Mouse (Mus musculus) thymus, adult 2 months (tissue): ENCODE data around the gene Actr5. TPM values are rescaled to one million over a fixed set of nuclear protein-coding genes. Genes with fewer than 3 reads are reported as not detected.

Experiments used
- DNase-seq: peaks from one replicate; pipeline ENCODE4 v3.0.0; 2021
- H3K27ac ChIP-seq: fragments of 200-500 bp; 2 replicates; pipeline ENCODE4 v1.5.1; 2012; ENCODE audit warnings: low read length, control low read depth; ENCODE audit not compliant: control insufficient read depth, insufficient read depth
- H3K27me3 ChIP-seq: fragments of 200-500 bp; 2 replicates; pipeline ENCODE4 v1.6.1; 2012; ENCODE audit warnings: mild to moderate bottlenecking, low read length, moderate library complexity, mixed read lengths; ENCODE audit not compliant: control insufficient read depth, insufficient read depth
- H3K36me3 ChIP-seq: fragments of 200-500 bp; 2 replicates; pipeline ENCODE4 v1.6.1; 2012; ENCODE audit warnings: mild to moderate bottlenecking, low read length, moderate library complexity; ENCODE audit not compliant: control insufficient read depth, insufficient read depth
- H3K4me1 ChIP-seq: fragments of 200-500 bp; replicated peaks from 2 replicates; pipeline ENCODE4 v1.6.1; 2012; ENCODE audit warnings: low read length; ENCODE audit not compliant: control insufficient read depth, insufficient read depth
- H3K4me3 ChIP-seq: fragments of 200-500 bp; 2 replicates; pipeline ENCODE4 v1.5.1; 2012; ENCODE audit warnings: mild to moderate bottlenecking, low read length, control low read depth, moderate library complexity; ENCODE audit not compliant: control insufficient read depth, insufficient read depth
- CTCF ChIP-seq: fragments of 200-500 bp; IDR thresholded peaks from 2 replicates; pipeline ENCODE4 v1.5.1; 2012; ENCODE audit warnings: mild to moderate bottlenecking, control low read depth, low read length, moderate library complexity, borderline replicate concordance; ENCODE audit not compliant: control insufficient read depth, poor library complexity, insufficient read depth; ENCODE audit errors: extremely low read depth
- POLR2A ChIP-seq: fragments of 200-500 bp; IDR thresholded peaks from 2 replicates; pipeline ENCODE4 v1.6.1; 2012; ENCODE audit warnings: mild to moderate bottlenecking, low read length, control low read depth, moderate library complexity; ENCODE audit not compliant: control insufficient read depth, poor library complexity, insufficient read depth; ENCODE audit errors: extremely low read depth
- WGBS: fragments of 180-500 bp; shearing (Covaris S2); methylation state at CpG from one replicate; pipeline ENCODE4 v1.1.7; 2018; 5-methylcytosine and 5-hydroxymethylcytosine counted together
- polyA plus RNA-seq: library from polyadenylated mRNA; depleted of rRNA; stranded (reverse); fragments of >200 nt; gene quantifications from 2 replicates; pipeline ENCODE4 v1.2.3, GENCODE M21; 2012

Gene Actr5
- polyA plus RNA-seq, 1 experiment = 24.8 TPM

- DNase-seq = no peak
- no peak overlapping the region for H3K27ac ChIP-seq
- H3K4me1 ChIP-seq = peaks cover 15% of the 10 kb centered on the region
- WGBS = 13% methylated on average over 10 of the region's 10 CpGs
- TF ChIP-seq CTCF (no peak), POLR2A (no peak)
- H3K4me3 ChIP-seq = no peak overlapping the region
- peaks cover 50% of the 10 kb centered on the region for H3K27me3 ChIP-seq
- no peaks in the 10 kb centered on the region for H3K36me3 ChIP-seq
Measured at GRCm38 (mm10) chr2:158612671-158613250, 11.9 kb upstream of the Actr5 start.

DNA sequence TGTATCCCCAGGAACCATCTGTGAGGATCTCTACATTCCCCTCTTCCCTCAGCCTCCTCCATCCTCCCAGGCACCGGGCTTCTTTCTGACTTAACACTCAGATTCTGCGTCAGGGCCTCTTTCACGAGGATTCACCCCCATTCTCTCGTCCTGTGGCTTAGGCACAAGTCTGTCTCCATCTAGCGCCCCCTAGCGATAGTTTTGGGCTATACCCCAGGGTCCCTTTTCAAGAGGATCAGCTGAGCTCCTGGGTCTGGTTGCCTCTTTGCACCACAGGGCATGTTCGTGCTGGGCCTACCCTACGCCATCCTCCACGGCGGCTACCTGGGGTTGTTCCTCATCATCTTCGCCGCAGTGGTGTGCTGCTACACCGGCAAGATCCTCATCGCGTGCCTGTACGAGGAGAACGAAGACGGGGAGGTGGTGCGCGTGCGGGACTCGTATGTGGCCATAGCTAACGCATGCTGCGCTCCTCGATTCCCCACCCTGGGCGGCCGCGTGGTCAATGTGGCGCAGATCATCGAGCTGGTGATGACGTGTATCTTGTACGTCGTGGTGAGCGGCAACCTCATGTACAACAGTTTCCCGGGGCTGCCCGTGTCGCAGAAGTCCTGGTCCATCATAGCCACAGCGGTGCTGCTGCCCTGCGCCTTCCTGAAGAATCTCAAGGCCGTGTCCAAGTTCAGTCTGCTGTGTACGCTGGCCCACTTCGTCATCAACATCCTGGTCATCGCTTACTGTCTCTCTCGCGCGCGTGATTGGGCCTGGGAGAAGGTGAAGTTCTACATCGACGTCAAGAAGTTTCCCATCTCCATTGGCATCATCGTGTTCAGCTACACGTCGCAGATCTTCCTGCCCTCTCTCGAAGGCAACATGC lies 10.9 kb upstream of the Actr5 start:
- no peak overlapping the region for H3K4me3 ChIP-seq
- peaks cover 15% of the 10 kb centered on the region for H3K4me1 ChIP-seq
- WGBS = 7% methylated on average over 53 of the region's 53 CpGs
- H3K36me3 ChIP-seq = no peaks in the 10 kb centered on the region
- DNase-seq = peak; percentile 83
- peaks cover 53% of the 10 kb centered on the region for H3K27me3 ChIP-seq
- H3K27ac ChIP-seq = no peak overlapping the region
- TF ChIP-seq CTCF (peak; percentile 79; the same call in 1 of the 2 replicates), POLR2A (no peak)

DNA sequence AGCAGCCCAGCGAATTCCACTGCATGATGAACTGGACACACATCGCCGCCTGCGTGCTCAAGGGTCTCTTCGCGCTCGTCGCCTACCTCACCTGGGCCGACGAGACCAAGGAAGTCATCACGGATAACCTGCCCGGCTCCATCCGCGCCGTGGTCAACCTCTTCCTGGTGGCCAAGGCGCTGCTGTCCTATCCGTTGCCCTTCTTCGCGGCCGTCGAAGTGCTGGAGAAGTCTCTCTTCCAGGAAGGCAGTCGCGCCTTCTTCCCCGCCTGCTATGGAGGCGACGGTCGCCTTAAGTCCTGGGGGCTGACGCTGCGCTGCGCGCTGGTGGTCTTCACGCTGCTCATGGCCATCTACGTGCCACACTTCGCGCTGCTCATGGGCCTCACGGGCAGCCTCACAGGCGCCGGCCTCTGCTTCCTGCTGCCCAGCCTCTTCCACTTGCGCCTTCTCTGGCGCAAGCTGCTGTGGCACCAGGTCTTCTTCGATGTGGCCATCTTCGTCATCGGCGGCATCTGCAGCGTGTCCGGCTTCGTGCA lies 10.2 kb upstream of the Actr5 start:
- Histone ChIP-seq H3K27ac (no peak overlapping the region), H3K4me3 (no peak overlapping the region), H3K27me3 (peaks cover 51% of the 10 kb centered on the region), H3K36me3 (no peaks in the 10 kb centered on the region), H3K4me1 (peaks cover 15% of the 10 kb centered on the region)
- no peak for DNase-seq
- WGBS = 8% methylated on average over 46 of the region's 47 CpGs
- TF ChIP-seq POLR2A (no peak), CTCF (no peak)

DNA sequence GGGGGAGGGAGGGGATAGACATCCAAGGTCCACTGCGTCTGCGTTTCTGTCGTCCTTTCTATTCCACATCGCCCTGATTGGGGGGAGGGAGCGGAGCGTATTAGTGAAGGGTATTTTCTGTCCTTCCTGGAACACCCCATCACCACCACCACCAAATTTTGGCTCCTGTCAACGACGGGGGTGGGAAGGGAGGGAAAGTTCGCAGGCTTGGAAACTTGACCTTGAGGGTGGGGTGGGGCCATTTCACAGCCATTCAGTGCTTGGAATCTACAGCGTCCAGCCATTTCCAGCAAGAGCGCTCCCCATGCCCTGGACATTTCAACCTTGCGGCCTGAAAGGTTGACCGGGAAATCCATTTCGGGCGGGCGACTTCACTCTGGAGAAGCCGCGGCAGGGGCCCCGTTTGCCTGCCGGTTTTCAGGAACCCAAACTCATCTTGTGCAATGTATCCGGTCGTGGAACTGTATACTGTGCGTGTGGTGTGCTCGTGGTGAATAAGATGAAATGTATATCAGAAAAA lies 9.5 kb upstream of the Actr5 start:
- H3K27ac ChIP-seq = no peak overlapping the region
- peaks cover 15% of the 10 kb centered on the region for H3K4me1 ChIP-seq
- no peak overlapping the region for H3K4me3 ChIP-seq
- TF ChIP-seq POLR2A = no peak
- no peak for TF ChIP-seq CTCF
- H3K27me3 ChIP-seq = peaks cover 51% of the 10 kb centered on the region
- H3K36me3 ChIP-seq = no peaks in the 10 kb centered on the region
- DNase-seq = no peak
- 5% methylated on average over 24 of the region's 24 CpGs for WGBS

DNA sequence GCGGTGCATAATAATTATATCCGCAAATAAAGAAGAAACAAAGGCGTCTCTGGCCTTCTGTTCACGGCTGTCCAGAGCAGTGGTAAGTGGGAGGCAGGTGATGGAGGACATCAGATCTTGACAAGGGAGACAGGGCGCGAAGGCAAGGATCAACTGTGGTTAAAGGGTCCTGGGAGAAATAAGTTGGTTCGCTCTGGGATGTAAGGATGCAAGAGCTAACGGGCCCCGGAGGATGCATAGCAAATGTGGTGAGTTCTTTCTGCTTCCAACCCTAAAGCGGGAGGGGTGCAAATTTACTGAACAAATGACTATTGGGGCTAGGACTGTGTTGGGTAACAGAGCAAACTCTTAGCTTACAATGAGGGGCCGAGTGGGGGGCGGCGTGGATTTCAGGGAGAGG lies 9.0 kb upstream of the Actr5 start:
- H3K27ac ChIP-seq = no peak overlapping the region
- TF ChIP-seq POLR2A (no peak), CTCF (no peak)
- no peak overlapping the region for H3K4me3 ChIP-seq
- no peak for DNase-seq
- 14% methylated on average over 13 of the region's 13 CpGs for WGBS
- H3K27me3 ChIP-seq = peaks cover 51% of the 10 kb centered on the region
- peaks cover 15% of the 10 kb centered on the region for H3K4me1 ChIP-seq
- H3K36me3 ChIP-seq = no peaks in the 10 kb centered on the region

GRCm38 (mm10) chr2:158616296-158616695 lies 8.4 kb upstream of the Actr5 start:
- Histone ChIP-seq H3K27ac (no peak overlapping the region), H3K36me3 (no peaks in the 10 kb centered on the region), H3K4me3 (no peak overlapping the region), H3K27me3 (peaks cover 47% of the 10 kb centered on the region), H3K4me1 (peaks cover 15% of the 10 kb centered on the region)
- TF ChIP-seq POLR2A (no peak), CTCF (no peak)
- DNase-seq = no peak
- 6% methylated on average over 12 of the region's 12 CpGs for WGBS
